Mouse (Mus musculus) lung, postnatal 36 days (tissue): Measurements from ENCODE around the gene Arhgef6.

Experiments
- DNase-seq: peaks from one replicate; pipeline ENCODE4 v3.0.0; 2022; ENCODE audit warnings: mixed read lengths

Gene Arhgef6

GRCm38 (mm10) chrX:57338371-57339211 lies at the start of gene Arhgef6:
Arhgef6 (minus strand) TSS chrX:57338729.
- peak; percentile 24 for DNase-seq

GRCm38 (mm10) chrX:57380915-57381314 lies 42.4 kb upstream of the Arhgef6 start:
- no peak for DNase-seq

GRCm38 (mm10) chrX:57378579-57378978 lies 40.0 kb upstream of the Arhgef6 start:
- no peak for DNase-seq

GRCm38 (mm10) chrX:57377096-57377495 lies 38.6 kb upstream of the Arhgef6 start:
- no peak for DNase-seq

GRCm38 (mm10) chrX:57374029-57374428 lies 35.5 kb upstream of the Arhgef6 start:
- DNase-seq, result no peak

GRCm38 (mm10) chrX:57373543-57373942 lies 35.0 kb upstream of the Arhgef6 start:
- peak; percentile 2 for DNase-seq

GRCm38 (mm10) chrX:57372965-57373364 lies 34.4 kb upstream of the Arhgef6 start:
- DNase-seq, result peak; percentile 42

GRCm38 (mm10) chrX:57364891-57365569 lies 26.5 kb upstream of the Arhgef6 start:
- no peak for DNase-seq

GRCm38 (mm10) chrX:57359316-57359715 lies 20.8 kb upstream of the Arhgef6 start:
- DNase-seq, result no peak

- no peak for DNase-seq
Observed at GRCm38 (mm10) chrX:57339220-57339619, 691 bp upstream of the Arhgef6 start.

GRCm38 (mm10) chrX:57337582-57337981 lies 947 bp downstream of the Arhgef6 start:
- no peak for DNase-seq

GRCm38 (mm10) chrX:57336958-57337357 lies 1.6 kb downstream of the Arhgef6 start:
- peak; percentile 30 for DNase-seq

- DNase-seq, result no peak
Observed at GRCm38 (mm10) chrX:57335313-57335712, 3.2 kb downstream of the Arhgef6 start.

GRCm38 (mm10) chrX:57327668-57328338 lies 10.7 kb downstream of the Arhgef6 start:
- no peak for DNase-seq

- peak; percentile 58 for DNase-seq
Observed at GRCm38 (mm10) chrX:57326487-57327221, 11.9 kb downstream of the Arhgef6 start.

GRCm38 (mm10) chrX:57325861-57326461 lies 12.6 kb downstream of the Arhgef6 start:
- peak; percentile 38 for DNase-seq

GRCm38 (mm10) chrX:57324891-57325290 lies 13.6 kb downstream of the Arhgef6 start:
- peak; percentile 57 for DNase-seq

GRCm38 (mm10) chrX:57312066-57312465 lies 26.5 kb downstream of the Arhgef6 start:
- DNase-seq, result no peak

- peak; percentile 26 for DNase-seq
Observed at GRCm38 (mm10) chrX:57309993-57310392, 28.5 kb downstream of the Arhgef6 start.

GRCm38 (mm10) chrX:57306747-57307146 lies 31.8 kb downstream of the Arhgef6 start:
- DNase-seq, result peak; percentile 39

- DNase-seq, result peak; percentile 32
Observed at GRCm38 (mm10) chrX:57304784-57305287, 33.7 kb downstream of the Arhgef6 start.
